Mouse (Mus musculus) liver, embryonic 16.5 days (tissue): ENCODE data around the gene Mak. TPM values are rescaled to one million over a fixed set of nuclear protein-coding genes. Genes with fewer than 3 reads are reported as not detected.

ENCODE experiments used
- ATAC-seq: fragments of 200-750 bp; cut with Nextera tagmentation; 2 replicates; pipeline ENCODE4 v1.8.0; 2017; ENCODE audit warnings: low read depth, mild to moderate bottlenecking, moderate number of reproducible peaks, moderate library complexity
- H3K27ac ChIP-seq: fragments of 300-500 bp; sonication (generic); 2 replicates; pipeline ENCODE4 v1.5.1; 2014; ENCODE audit warnings: mild to moderate bottlenecking, low read length
- H3K27me3 ChIP-seq: fragments of 300-500 bp; sonication (generic); 2 replicates; pipeline ENCODE4 v1.6.1; 2014; ENCODE audit warnings: low read depth, low read length, mixed read lengths; ENCODE audit not compliant: control insufficient read depth, insufficient read depth
- H3K36me3 ChIP-seq: fragments of 300-500 bp; sonication (generic); 2 replicates; pipeline ENCODE4 v1.6.1; 2014; ENCODE audit warnings: mild to moderate bottlenecking; ENCODE audit not compliant: control insufficient read depth, insufficient read depth
- H3K4me1 ChIP-seq: fragments of 300-500 bp; sonication (generic); 2 replicates; pipeline ENCODE4 v1.6.1; 2014; ENCODE audit warnings: low read depth, low read length, mixed read lengths; ENCODE audit not compliant: control insufficient read depth
- H3K4me2 ChIP-seq: fragments of 300-500 bp; sonication (generic); 2 replicates; pipeline ENCODE4 v1.6.1; 2014; ENCODE audit warnings: low read depth, low read length, mixed read lengths
- H3K4me3 ChIP-seq: fragments of 300-500 bp; sonication (generic); 2 replicates; pipeline ENCODE4 v1.5.1; 2014; ENCODE audit warnings: low read depth, mild to moderate bottlenecking, low read length
- H3K9ac ChIP-seq: fragments of 300-500 bp; sonication (generic); 2 replicates; pipeline ENCODE4 v1.6.1; 2014; ENCODE audit warnings: low read depth, low read length
- H3K9me3 ChIP-seq: fragments of 300-500 bp; sonication (generic); replicated peaks from 2 replicates; pipeline ENCODE4 v1.6.1; 2016; ENCODE audit warnings: low read length; ENCODE audit not compliant: control insufficient read depth
- WGBS: fragments of 180-500 bp; shearing (Covaris S2); extraction: QIAGEN DNeasy Blood & Tissue Kit; methylation state at CpG from one replicate; pipeline ENCODE4 v1.1.7; 2014; ENCODE audit not compliant: insufficient replicate concordance; 5-methylcytosine and 5-hydroxymethylcytosine counted together
- polyA plus RNA-seq: library from polyadenylated mRNA; unstranded; fragments of >200 nt; fragmentation: Nextera tagmentation; extraction: Ambion mirVana; gene quantifications from 2 replicates; pipeline ENCODE4 v1.2.1, GENCODE M21; 2015

Gene Mak
- polyA plus RNA-seq: 0.08 and 0.11 TPM in 2 replicates

DNA sequence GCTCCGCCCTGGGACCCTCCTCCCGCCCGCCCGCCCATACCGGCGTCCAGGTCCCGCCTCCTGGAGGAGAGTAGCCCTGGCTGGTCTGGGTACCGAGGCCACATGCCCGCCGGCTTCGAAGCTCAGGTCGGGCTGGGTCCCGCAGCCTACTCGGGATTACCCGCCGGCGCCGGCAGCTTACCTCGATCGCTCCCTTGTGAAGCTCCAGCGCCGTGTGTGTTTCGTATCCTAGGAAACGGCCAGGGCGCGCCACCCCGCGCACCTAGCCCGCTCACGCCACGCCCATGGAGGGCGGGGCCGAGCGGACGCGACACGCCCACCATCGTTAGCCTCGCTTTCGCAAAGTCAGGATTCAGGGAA, at the start of gene Mak:
TSS of gene Mak (minus strand) at position 286 of the 360 bp plus-strand sequence.
- Histone ChIP-seq H3K4me1 (peaks cover 5% of the 10 kb centered on the region), H3K4me2 (peak within 1 kb of the TSS; percentile 80), H3K9me3 (no peaks in the 10 kb centered on the region), H3K27me3 (peaks cover 25% of the 10 kb centered on the region), H3K9ac (no peak within 1 kb of the TSS), H3K4me3 (peak within 1 kb of the TSS; percentile 50), H3K36me3 (no peaks in the 10 kb centered on the region), H3K27ac (no peak within 1 kb of the TSS)
- peak; percentile 87 for ATAC-seq
- WGBS: under 1% methylated on average over 39 of the region's 40 CpGs

DNA sequence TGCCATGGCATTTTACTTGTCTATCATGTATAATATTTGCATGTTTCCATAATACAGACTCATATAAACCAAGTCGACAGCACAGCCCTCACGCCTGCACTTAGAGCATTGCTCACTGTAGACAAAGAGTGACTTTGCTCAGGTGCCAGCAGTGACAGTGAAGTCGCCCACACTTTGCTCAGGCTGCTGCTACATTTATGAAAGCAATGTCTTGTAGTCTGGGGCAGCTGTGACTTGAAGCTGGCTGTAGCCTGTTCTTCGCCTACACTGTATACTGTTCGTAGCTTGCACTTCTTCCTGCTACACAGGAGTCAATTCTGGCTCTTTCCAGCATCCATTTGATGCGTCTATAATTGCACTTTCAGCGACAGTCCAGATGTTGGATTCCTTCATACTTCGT, 49.6 kb upstream of the Mak start:
- Histone ChIP-seq H3K9me3 (no peaks in the 10 kb centered on the region), H3K27ac (no peak overlapping the region), H3K27me3 (no peaks in the 10 kb centered on the region), H3K4me3 (no peak overlapping the region), H3K36me3 (no peaks in the 10 kb centered on the region), H3K4me2 (no peak overlapping the region), H3K9ac (no peak overlapping the region), H3K4me1 (no peaks in the 10 kb centered on the region)
- ATAC-seq: no peak
- 66% methylated on average over 8 of the region's 8 CpGs for WGBS

GRCm38 (mm10) chr13:41128326-41128725, 48.8 kb upstream of the Mak start:
- ATAC-seq: no peak

GRCm38 (mm10) chr13:41123666-41124225, 44.2 kb upstream of the Mak start:
- no peak overlapping the region for H3K27ac ChIP-seq
- no peaks in the 10 kb centered on the region for H3K9me3 ChIP-seq
- WGBS: 70% methylated on average over 6 of the region's 6 CpGs
- H3K4me1 ChIP-seq: no peaks in the 10 kb centered on the region
- H3K36me3 ChIP-seq: no peaks in the 10 kb centered on the region
- no peak for ATAC-seq
- H3K9ac ChIP-seq: no peak overlapping the region
- H3K4me3 ChIP-seq: no peak overlapping the region
- H3K27me3 ChIP-seq: no peaks in the 10 kb centered on the region
- H3K4me2 ChIP-seq: no peak overlapping the region

More at GRCm38 (mm10) chr13:41128326-41128725, 48.8 kb upstream of the Mak start:
- Histone ChIP-seq H3K9me3 (no peaks in the 10 kb centered on the region), H3K9ac (no peak overlapping the region), H3K4me2 (no peak overlapping the region), H3K27me3 (no peaks in the 10 kb centered on the region), H3K4me3 (no peak overlapping the region), H3K27ac (no peak overlapping the region), H3K36me3 (no peaks in the 10 kb centered on the region), H3K4me1 (no peaks in the 10 kb centered on the region)
- 56% methylated on average over 8 of the region's 8 CpGs for WGBS

- peaks cover 2% of the 10 kb centered on the region; the same call in 1 of the 2 replicates for H3K27me3 ChIP-seq
- H3K4me3 ChIP-seq: no peak overlapping the region
- no peak overlapping the region for H3K4me2 ChIP-seq
- no peak for ATAC-seq
- no peaks in the 10 kb centered on the region for H3K36me3 ChIP-seq
- no peak overlapping the region for H3K27ac ChIP-seq
- H3K9me3 ChIP-seq: no peaks in the 10 kb centered on the region
- H3K4me1 ChIP-seq: no peaks in the 10 kb centered on the region
- H3K9ac ChIP-seq: no peak overlapping the region
- WGBS: 16% methylated on average over 9 of the region's 9 CpGs
Observed at GRCm38 (mm10) chr13:41119152-41119945, 39.8 kb upstream of the Mak start.

DNA sequence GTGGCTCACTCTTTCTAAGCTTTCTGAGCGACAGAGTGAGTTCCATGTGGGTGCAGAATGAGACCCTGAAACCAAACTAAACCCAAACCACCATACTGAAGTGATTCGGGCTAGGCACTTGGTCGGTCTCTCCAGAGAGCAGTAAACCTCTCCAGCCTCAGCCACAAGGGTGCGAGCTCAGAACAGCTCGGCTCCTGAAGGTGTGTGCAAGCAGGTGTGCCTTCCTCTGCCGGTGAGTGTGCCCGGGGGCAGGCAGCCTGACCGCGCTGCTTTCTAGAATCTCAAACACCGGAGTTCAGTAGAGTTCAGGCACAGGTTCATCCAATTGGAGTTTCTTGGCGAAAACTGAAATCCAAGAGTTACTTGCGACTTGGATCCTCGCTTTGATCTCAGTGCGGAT, 34.4 kb upstream of the Mak start, which contains the start of gene Sycp2l:
TSS of gene Sycp2l (plus strand) at position 368 of the 400 bp plus-strand sequence.
- Histone ChIP-seq H3K9ac (no peak within 1 kb of the TSS), H3K27me3 (peaks cover 5% of the 10 kb centered on the region), H3K9me3 (no peaks in the 10 kb centered on the region), H3K36me3 (no peaks in the 10 kb centered on the region), H3K4me2 (peak within 1 kb of the TSS; percentile 25; the same call in 1 of the 2 replicates), H3K27ac (no peak within 1 kb of the TSS), H3K4me1 (no peaks in the 10 kb centered on the region), H3K4me3 (no peak within 1 kb of the TSS)
- no peak for ATAC-seq
- 28% methylated on average over 14 of the region's 14 CpGs for WGBS

DNA sequence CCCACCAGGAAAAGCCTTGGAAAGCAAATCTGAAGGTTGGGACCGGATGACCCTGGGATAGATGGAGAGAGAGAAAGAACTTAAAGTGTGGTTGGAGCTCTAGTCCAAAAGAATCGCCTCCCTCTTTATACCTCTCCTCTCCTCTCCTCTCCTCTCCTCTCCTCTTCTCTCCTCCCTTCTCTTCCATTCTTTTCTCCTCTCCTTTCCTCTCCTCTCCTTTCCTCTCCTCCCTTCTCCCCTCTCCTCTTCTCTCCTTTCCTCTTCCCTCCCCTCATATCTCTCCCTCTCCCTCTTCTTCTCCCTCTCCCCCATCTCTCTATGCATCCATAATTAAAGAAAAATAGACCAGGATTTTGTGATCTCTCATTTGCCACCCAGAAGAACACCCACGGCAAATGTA, 31.4 kb upstream of the Mak start, which contains the start of gene Gcm2:
TSS of gene Gcm2 (minus strand) at position 101 of the 400 bp plus-strand sequence.
- ATAC-seq: no peak
- H3K27me3 ChIP-seq: peaks cover 5% of the 10 kb centered on the region
- no peaks in the 10 kb centered on the region for H3K9me3 ChIP-seq
- no peaks in the 10 kb centered on the region for H3K36me3 ChIP-seq
- 46% methylated on average over 3 of the region's 3 CpGs for WGBS
- no peak within 1 kb of the TSS for H3K9ac ChIP-seq
- H3K4me3 ChIP-seq: no peak within 1 kb of the TSS
- no peak within 1 kb of the TSS for H3K27ac ChIP-seq
- no peak within 1 kb of the TSS for H3K4me2 ChIP-seq
- no peaks in the 10 kb centered on the region for H3K4me1 ChIP-seq

GRCm38 (mm10) chr13:41105541-41105940, 26.0 kb upstream of the Mak start:
- 79% methylated on average over 13 of the region's 13 CpGs for WGBS
- H3K27me3 ChIP-seq: no peaks in the 10 kb centered on the region

More at GRCm38 (mm10) chr13:41105541-41105940, 26.0 kb upstream of the Mak start:
- Histone ChIP-seq H3K27ac (no peak overlapping the region), H3K4me1 (peaks cover 4% of the 10 kb centered on the region; the same call in 1 of the 2 replicates), H3K4me3 (no peak overlapping the region), H3K4me2 (no peak overlapping the region), H3K9me3 (no peaks in the 10 kb centered on the region), H3K36me3 (no peaks in the 10 kb centered on the region), H3K9ac (no peak overlapping the region)
- no peak for ATAC-seq
